Mouse (Mus musculus) thymus, adult 2 months (tissue): Measurements from ENCODE around the gene Muc1.

ENCODE experiments used
- CTCF ChIP-seq: fragments of 200-500 bp; IDR thresholded peaks from 2 replicates; pipeline ENCODE4 v1.5.1; 2012; ENCODE audit warnings: mild to moderate bottlenecking, control low read depth, low read length, moderate library complexity, borderline replicate concordance; ENCODE audit not compliant: control insufficient read depth, poor library complexity, insufficient read depth; ENCODE audit errors: extremely low read depth
- POLR2A ChIP-seq: fragments of 200-500 bp; IDR thresholded peaks from 2 replicates; pipeline ENCODE4 v1.6.1; 2012; ENCODE audit warnings: mild to moderate bottlenecking, low read length, control low read depth, moderate library complexity; ENCODE audit not compliant: control insufficient read depth, poor library complexity, insufficient read depth; ENCODE audit errors: extremely low read depth

DNA sequence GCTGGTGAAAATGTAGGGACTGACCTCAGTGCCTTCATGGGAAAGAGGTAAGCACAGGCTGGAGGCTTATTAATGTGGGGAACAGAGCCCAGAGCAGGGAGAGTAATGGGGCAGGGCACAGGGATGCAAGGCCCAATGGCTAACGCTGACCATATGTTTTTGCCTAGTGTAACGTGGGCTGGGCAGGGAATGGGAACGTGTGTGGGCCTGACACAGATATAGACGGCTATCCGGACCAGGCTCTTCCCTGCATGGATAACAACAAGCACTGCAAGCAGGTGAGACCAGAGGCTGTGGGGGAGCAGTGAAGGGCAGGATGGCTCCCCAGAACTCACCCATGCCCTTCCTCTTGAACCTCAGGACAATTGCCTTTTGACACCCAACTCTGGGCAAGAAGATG lies 7.7 kb upstream of the Muc1 start:
- no peak for TF ChIP-seq CTCF
- TF ChIP-seq POLR2A = no peak
